Mouse (Mus musculus) gastrocnemius, postnatal 14 days (tissue): ENCODE measurements around the gene Scn11a. TPM values are rescaled to one million over a fixed set of nuclear protein-coding genes. Genes with fewer than 3 reads are reported as not detected.
A peak's percentile ranks its signal among the peaks of the same experiment; 100 is the strongest.

Experiments used
- DNase-seq: peaks from one replicate; pipeline ENCODE4 v3.0.0; 2021; ENCODE audit warnings: mixed read lengths
- intact Hi-C: fragments of 180-260 bp; cut with DNase I; formaldehyde crosslinking; loops from one replicate; pipeline ENCODE4 v1.15.1; 2025; ENCODE audit warnings: low total_unique reads
- total RNA-seq, 2 experiments: library from RNA; stranded (reverse); gene quantifications; 2 replicates each; pipeline ENCODE4 v1.2.3; 2021

Gene Scn11a
- total RNA-seq, 2 experiments from 2014 or later = not detected

DNA sequence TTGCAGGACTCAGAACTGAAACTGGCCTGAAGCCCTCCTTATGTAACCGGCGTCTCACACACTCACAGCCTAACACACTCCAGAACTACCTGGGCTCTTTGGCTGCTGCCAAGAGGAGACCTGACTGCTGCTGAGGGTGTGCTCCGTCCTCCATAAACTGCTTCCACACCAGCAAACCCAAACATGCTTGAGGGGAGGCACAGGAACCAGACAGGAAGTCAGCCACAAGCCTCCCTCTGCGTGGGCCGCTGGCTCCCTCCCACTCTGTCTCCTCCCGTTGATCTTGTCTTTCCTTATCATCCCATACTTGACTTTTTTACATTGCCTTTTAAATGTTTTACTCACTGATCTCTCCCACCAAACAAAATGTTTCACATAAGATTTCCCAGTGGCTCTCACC is 23.8 kb downstream of the Scn11a start:
- intact Hi-C loops = no loop called here
- DNase-seq = no peak

- intact Hi-C loops = loop anchor here (10.0 kb wide), 1 partner anchor 88 kb away; no protein-coding TSS in a partner anchor
- DNase-seq = no peak
These were observed 28.5 kb downstream of the Scn11a start for GRCm38 (mm10) chr9:119796791-119797190.

DNA sequence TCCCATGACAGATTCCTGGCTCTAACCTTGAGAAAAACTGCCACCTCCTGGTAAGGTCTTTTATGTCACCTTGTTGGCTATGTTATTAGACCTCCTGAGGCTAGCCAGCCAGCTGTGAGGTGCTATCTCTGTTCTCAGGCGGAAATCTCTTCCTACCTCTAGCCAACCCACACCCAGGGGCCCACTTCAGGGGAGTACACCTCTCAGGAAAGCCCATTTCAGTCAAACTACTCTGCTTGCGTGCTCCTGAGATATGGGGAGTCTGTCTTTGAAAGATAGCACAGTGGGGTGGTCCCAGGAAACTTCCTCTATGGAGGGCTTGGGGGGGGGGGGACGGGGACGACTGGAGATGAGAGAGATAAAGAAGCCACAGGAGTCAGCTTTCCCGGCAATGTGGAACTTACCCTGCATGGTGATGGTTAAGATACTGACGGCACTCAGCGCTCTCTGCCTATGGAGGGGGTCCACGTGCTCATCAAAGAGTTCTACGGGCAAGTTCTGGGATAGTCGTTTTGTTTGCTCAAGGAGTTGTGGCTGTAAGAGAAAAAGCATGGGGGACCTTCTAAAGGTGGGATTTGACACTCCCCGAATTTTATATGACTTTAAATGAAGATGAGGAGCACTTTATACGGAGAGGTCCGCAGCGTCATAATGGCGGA is 29.9 kb downstream of the Scn11a start:
- DNase-seq = no peak
- intact Hi-C loops = loop anchor here (10.0 kb wide), 1 partner anchor 89 kb away; no protein-coding TSS in a partner anchor

DNA sequence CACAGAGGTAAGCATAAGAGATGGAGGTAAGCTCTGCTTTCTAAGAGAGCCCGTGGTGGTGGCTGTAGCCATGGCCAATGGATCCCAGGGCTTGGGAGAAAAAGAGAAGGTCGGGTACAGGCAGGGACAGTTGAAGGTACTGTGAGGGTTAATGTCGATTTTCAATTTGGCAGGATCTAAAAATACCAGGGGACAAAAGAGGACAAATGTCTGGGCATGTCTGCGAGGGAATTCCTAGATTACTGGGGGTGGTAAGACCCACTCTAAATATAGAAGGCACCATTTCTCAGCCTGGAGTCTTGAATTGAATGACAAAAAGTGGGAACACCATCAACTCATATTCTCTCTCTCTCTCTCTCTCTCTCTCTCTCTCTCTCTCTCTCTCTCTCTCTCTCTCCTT is 30.8 kb downstream of the Scn11a start:
- DNase-seq = no peak
- intact Hi-C loops = loop anchor here (10.0 kb wide), 1 partner anchor 90 kb away; no protein-coding TSS in a partner anchor

GRCm38 (mm10) chr9:119792505-119792904 is 32.8 kb downstream of the Scn11a start:
- intact Hi-C loops = loop anchor here (10.0 kb wide), 1 partner anchor 92 kb away; no protein-coding TSS in a partner anchor
- DNase-seq = no peak

GRCm38 (mm10) chr9:119780901-119781300 is 44.4 kb downstream of the Scn11a start:
- DNase-seq = no peak
- intact Hi-C loops = no loop called here

- intact Hi-C loops = no loop called here
These were observed 48.6 kb downstream of the Scn11a start for GRCm38 (mm10) chr9:119776661-119777060.

DNA sequence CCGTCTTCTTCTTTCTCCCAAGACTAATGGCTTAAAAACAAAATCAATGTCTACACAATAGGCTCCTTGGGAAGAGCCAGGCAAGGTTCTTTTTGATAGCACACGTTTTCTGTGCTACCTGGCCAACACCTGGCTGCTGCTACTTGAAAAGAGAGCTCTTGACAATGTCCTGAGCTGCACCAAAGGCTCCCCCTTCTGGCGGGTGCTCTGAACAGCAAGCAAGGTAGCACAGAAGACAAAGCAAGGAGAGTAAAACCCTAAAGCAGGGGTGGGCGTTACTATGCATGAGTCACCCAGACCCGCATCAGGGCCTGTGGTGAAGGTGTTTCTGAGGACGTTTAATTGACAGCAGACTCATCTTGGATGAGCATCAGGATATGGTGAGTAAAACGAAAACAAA is 56.7 kb downstream of the Scn11a start:
- intact Hi-C loops = no loop called here
- no peak for DNase-seq

More at GRCm38 (mm10) chr9:119776661-119777060, 48.6 kb downstream of the Scn11a start:
- no peak for DNase-seq

DNA sequence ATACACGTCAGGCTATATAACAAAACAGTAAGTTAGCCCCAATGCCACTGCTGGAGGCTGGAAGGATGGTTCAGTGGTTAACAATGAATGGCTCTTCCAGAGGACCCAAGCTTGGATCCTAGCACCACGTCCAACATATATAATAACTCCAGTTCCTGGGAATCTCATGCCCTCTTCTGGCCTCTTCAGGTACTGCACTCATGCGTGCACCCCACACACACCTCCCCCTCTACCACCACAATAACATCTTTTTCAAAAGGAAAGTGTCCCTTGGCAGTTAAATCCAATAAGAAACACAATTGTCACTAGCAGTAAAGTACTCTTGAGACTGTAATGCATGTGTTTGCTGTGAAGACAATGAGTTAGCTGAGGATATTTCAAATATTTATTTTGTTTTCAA is 65.0 kb downstream of the Scn11a start:
- no peak for DNase-seq
- intact Hi-C loops = no loop called here

GRCm38 (mm10) chr9:119759457-119759856 is 65.8 kb downstream of the Scn11a start:
- DNase-seq = no peak
- intact Hi-C loops = loop anchor here (10.0 kb wide), 1 partner anchor 295 kb away; no protein-coding TSS in a partner anchor

- DNase-seq = no peak
- intact Hi-C loops = loop anchor here (10.0 kb wide), 1 partner anchor 287 kb away; no protein-coding TSS in a partner anchor
These were observed 73.7 kb downstream of the Scn11a start for GRCm38 (mm10) chr9:119751507-119751906.

- intact Hi-C loops = no loop called here
- DNase-seq = no peak
These were observed 76.1 kb downstream of the Scn11a start for GRCm38 (mm10) chr9:119749112-119749511.

GRCm38 (mm10) chr9:119743900-119744299 is 81.4 kb downstream of the Scn11a start:
- intact Hi-C loops = no loop called here
- no peak for DNase-seq

DNA sequence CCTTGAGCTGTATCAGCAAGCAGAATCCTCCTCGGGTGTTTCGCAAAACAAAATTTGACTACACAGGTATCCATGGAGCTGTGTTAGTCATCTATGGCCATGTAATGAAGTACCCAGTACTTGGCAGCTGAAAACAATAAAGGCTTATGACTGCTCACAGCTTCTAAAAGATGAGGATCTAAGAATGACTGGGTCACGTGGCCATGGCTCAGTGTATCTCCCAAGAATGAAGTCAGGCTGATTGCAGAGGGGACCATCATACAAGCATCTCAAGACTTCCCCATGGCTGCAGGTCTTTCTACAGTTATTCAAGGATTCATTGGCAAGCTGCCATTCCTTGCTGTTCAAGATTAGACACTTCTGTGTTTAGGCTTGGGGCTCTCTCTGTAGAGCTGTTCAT is 81.9 kb downstream of the Scn11a start:
- DNase-seq = no peak
- intact Hi-C loops = no loop called here

GRCm38 (mm10) chr9:119741101-119741786 is 84.0 kb downstream of the Scn11a start:
- no peak for DNase-seq
- intact Hi-C loops = no loop called here

DNA sequence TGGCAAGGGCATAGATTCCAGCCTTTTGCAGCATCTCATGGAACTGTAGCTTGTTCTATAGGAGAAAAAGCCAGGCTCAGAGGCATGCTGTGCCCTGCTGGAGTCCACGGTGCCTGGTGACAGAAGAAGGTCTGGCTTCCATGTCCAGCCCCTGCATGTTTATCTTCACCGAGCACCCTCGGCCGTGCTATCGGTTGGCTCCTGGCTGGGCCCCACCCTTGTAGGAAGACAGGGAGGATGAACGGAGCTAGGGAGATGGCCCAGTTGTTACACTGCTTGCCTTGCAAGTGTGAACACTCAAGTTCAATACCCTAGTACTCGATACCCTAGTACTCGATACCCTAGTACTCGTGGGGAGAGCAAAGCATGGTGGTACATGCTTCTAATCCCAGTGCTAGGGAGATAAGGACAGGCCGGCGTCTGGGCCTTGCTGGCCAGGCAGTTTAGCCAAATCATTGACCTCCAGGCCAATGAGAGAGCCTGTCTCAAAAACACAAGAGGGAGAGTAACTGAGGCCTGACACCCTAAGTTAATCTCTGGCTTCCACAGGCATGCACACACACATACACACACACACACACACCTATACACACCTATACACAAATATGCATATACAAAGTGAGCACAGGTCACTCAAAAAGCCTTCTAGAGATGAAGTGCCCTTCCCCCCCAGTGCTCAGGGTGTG is 96.7 kb downstream of the Scn11a start:
- no peak for DNase-seq
- intact Hi-C loops = no loop called here

DNA sequence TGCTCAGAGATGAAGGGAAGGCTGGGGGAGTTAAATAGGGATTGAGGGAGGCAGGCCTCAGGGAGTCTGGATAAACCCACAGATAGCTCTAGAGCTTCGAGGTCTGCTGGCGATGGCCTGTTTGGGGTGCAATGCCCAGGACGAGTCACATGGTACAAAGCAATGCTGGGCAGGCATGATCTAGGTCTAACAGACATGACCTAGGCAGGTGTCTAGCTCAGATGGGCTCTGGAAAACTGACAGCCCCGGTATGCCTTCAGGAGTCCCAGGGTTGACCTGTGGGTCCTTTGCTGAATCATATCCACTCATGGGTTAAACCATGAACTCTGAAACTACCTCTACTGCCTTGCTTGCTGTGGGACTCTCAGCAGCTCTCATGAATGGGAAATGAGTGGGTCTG is 98.3 kb downstream of the Scn11a start:
- DNase-seq = no peak

DNA sequence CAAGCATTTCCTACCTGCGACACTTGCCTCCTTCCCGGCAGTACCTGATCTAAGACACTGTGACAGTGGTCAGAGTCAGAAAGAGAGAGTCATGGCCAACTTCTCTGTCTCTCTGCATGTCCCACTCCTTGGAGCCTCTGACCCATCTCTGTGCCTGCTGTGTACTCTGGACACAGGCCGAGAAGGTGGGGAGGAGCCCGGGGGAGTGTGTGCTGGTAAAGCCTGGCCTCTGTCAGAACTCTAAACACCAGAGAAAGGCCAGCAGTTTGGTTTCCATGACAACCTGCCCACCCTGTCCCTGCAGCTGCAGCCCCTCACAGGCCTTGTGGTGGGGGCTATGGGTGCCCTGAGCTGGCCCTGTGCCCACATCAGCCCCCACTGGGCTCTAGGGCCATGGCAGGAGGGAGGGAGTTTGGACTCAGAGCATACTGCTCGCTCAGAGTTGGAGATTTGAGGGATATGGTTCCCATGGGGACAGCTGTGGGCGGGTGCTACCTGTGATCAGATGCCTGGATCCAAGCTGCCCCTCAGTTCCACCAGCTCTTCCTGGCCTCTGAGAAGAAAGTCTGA is 99.9 kb downstream of the Scn11a start:
- intact Hi-C loops = no loop called here

More for the DNA sequence above, 98.3 kb downstream of the Scn11a start:
- intact Hi-C loops = no loop called here

GRCm38 (mm10) chr9:119719222-119719621 is 106.0 kb downstream of the Scn11a start, which contains the start of gene Scn10a:
Scn10a (minus strand) TSS chr9:119719322.
- intact Hi-C loops = no loop called here
- no peak for DNase-seq

More for the DNA sequence above, 99.9 kb downstream of the Scn11a start:
- no peak for DNase-seq

GRCm38 (mm10) chr9:119706700-119707099 is 118.6 kb downstream of the Scn11a start:
- DNase-seq = peak; percentile 68
- intact Hi-C loops = no loop called here
